Mouse (Mus musculus) neural tube, embryonic 10.5 days (tissue): ENCODE data around the gene Gmfg.

Experiments
- DNase-seq: peaks from one replicate; pipeline ENCODE4 v3.0.0-alpha.2; 2017; ENCODE audit warnings: low spot score; ENCODE audit errors: extremely low spot score

Gmfg gene

DNA sequence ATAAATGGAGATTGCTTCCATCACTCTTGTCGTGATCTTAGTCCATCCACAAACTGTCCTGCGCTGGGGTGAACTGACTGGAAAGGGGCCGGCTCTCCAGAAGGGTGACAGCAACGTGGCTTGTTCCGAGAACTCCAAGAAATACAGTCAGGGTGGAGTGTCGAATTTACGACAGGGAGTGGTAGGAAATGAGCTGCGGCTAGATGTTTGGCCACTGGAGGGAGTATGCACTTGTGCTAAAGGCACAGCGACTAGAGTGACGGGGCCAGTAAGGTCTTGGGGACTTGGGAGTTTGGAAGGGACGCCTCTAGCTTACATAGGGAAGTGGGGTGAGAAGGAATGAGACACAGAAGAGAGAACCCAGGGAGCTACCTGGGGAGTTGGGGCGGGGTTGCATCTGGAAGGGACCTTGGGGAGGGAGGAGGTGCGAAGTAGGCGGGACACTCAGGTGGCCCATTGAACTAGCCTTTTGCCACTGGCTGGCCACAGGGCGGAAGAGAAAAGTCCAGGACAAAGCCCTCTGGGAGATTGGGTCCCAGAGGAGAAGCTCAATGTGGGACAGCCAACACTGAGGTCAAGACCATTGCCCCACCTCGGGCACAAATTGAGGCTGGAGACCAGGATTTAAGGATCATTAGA is at the start of gene Gmfg:
TSS of gene Gmfg (plus strand) at position 516 of the 639 bp plus-strand sequence.
- DNase-seq, result peak; percentile 74

DNA sequence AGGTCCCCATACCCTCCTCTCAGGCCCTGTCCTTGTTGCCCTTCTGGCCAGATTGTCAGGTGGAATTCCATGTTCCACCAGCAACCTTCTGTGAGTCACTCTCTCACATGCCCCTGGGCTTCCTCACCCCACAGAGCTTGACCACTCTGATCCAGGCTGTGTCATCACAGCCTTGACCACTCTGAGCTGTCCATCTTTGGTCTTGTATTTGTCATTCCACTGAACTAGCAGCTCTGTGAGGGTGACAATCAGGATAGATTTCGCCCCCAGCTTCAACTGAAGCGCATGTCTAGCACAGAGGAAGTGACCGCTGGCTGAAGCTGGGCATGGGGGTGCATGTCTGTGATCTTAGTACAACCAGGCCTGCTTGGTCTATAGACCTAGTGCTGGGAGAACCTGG is 46.9 kb upstream of the Gmfg start:
- DNase-seq, result no peak

DNA sequence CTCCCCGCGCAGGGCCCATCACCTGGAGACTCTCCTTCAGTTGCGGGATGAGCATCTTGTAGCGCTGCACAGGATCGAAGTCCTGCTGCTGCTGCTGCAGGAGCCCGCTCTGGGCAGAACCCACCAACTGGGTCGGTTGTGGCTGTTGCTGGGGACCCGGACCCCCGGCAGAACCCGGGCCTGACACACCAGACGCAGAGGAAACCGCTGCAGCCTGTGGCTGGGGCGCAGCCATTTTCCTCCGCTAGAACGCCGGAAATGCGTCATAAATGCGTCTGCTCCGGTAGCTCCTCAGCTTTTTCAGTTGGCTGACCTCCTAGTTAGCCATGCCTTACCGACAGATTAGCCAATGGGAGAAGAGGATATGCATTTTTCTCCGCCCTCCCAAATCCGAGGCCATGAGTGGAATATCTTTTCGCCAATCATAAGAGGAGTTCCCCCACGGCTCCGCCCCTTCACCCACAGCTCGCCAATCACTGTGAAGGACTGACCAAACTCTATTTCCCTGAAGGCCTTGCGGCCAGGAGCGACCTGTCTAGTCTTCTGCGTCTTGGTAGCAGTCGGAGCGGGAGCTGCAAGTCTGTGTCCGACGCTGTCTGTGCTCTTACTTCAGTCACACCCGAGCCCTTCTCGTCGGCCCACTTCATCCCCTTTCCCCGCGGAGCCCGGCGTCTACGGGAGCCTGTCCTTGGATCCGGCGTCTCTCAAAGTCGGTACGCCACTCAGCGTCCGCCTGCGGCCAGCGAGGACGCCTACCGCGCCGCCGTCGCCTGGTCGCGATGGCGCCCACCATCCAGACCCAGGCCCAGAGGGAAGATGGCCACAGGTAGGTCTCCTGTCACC is 44.6 kb upstream of the Gmfg start, which contains the start of the genes Med29 and Paf1:
TSS of gene Med29 (minus strand) at position 280 of the 843 bp plus-strand sequence.
TSS of gene Paf1 (plus strand) at position 523 of the 843 bp plus-strand sequence.
- peak; percentile 90 for DNase-seq

DNA sequence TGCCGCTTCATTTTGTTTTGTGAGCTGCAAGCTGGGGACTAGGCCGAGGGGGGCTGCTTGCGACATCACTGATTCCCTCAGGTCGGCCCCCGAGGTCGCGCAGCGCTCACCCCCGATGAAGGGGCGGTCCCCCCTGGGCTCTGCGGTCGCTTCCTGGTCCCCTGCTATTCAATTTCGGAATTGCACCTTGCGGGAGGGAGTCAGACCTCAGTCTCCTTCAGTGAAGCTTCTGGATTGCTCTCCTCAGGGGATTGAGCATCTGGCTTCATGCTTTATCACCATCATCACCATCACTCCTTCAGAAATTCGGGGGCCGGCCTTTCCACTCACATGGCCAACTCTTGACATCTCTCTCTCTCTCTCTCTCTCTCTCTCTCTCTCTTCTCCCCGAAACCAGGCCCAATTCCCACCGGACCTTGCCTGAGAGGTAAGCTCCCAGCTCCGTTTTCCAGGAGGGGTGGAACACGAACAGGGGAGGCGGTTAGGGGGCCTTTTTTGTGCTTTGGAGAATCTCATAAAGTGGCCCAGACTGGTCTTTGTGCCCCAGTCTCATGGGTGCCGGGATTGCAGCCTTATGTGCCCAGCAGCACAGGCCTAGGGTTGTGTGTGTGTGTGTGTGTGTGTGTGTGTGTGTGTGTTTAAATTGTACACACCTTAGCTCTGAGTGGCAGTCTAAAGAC is 43.8 kb upstream of the Gmfg start:
- no peak for DNase-seq

DNA sequence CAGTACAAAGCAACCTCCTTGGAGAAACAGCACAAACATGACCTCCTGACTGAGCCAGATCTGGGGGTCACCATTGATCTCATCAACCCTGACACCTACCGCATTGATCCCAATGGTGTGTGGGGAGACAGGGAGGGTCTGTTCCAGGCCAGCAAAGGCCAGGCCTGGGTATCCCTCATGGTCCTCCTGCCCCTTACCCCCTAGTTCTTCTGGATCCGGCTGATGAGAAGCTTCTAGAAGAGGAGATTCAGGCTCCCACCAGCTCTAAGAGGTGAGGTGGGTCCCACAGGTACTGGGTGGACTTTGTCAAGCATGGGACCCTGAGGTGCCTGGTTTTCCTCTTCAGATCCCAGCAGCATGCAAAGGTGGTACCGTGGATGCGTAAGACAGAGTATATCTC is 41.8 kb upstream of the Gmfg start:
- no peak for DNase-seq

DNA sequence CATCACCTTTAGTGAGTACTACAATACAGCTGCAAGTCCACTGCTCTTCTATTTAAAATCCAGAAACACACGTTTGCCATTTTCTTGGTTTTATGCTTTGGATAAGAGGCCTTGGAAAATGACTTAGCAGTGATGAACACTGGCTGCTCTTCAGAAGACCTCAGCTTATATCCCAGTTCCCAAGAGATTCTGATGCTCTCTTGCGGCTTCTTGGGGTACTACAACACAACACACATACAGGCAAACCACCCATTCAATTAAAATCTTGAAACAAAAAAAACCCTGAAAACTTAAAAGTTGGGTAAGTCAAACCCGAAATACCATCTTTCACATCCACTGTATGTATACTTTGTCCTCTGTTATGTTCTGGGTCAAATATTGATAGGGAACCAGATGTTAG is 39.2 kb upstream of the Gmfg start:
- no peak for DNase-seq

DNA sequence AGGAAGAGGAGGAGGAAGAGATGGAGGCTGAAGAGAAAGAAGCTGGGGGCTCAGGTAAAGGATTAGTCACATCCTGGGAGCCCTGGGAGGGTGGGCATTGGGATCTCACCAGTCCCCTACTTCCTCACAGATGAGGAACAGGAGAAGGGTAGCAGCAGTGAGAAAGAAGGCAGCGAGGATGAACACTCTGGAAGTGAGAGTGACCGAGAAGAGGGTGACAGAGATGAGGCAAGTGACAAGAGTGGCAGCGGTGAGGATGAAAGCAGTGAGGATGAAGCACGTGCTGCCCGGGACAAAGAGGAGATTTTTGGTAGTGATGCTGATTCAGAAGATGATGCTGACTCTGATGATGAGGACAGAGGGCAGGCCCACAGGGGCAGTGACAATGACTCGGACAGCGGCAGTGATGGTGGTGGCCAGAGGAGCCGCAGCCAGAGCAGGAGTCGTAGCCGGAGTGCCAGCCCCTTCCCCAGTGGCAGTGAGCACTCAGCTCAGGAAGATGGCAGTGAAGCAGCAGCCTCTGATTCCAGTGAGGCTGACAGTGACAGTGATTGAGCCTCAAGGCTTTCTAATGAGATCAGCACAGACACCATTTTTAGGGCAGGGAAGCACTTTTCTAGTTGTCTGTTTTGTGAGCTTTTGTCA is 38.4 kb upstream of the Gmfg start:
- no peak for DNase-seq

DNA sequence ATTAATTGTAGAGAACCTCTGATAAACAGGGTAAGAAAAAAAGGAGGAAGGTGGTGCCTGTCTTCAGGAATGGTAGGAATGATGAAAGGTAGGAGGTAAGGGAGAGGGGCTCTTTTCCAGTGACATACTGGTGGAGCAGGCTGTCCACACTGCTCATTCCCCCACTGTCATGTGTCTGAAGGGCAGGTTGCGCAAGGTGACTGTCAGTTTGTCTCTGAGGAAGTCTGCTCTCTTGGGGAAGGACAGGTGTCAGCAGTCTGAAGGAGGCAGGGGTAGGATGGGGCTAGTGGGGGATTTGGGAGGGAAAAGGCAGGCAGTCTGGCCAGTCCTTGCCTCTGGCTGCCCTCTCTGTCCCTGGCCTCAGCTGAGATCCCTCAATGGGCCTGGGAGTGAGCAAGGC is 36.2 kb upstream of the Gmfg start:
- DNase-seq, result no peak

DNA sequence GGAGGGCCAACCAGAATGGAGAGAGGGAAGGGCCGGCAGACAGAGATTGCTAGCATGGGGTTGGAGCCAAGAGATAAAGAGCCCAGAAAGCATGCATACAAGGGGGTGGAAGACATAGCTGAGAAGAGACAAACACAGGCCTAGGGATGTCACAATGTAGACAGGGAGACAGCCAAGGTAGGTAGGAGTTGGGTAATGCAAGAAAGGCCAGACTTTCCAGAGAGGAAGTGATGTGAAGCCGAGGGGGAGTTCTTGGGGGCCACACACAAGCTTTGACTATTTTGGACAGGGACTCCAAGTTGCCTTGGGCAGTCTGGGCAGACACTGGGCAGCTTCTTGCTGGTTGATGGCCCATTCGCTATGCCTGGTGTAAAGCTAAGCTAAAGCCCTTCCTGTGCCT is 35.3 kb upstream of the Gmfg start:
- DNase-seq, result no peak

DNA sequence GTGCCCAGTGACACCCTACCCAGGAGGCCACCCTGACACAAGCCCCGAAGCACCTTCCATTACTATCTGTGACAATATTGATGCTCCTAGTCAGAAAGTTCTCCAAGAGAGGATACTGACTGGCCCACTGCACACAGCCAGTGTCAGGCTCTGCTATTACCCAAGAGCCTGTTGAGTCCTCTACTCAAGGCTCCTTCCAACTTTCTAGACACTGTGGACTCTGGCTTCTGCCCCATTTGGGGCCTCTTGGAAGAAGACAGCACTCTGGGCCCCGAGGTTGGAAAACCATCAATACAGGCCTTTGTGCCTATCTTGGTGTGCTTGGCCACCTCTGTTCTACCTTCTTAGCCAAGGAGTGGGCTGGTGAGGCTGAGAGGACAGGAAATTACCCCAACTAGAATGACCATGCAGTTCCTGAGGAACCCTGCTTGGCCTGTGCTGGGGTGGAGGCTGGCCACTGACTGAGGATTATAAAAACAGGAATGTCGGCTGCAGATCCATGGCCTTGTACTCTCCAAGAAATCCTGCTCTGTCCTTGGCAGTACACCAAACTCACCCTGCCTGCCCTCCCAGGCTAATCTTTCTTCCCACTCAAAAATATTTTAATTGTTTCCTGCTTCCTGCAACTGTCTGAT is 26.3 kb upstream of the Gmfg start:
- DNase-seq, result no peak

DNA sequence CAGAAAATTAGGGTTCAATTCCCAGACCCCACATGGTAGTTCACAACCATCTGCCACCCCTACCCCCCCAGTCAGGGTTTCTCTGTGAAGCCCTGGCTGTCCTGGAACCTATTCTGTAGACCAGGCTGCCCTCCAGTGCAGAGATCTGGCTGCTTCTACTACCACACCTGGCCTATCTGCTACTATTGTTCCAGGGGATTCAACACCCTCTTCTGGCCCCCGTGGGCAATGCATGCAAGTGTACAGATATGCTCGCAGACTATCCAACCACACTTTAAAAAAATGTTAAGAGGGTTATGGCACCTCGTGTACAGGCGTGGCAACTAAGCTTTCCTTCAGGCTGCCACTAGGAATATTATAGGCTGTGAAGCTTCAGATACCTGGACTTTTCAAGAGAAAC is 24.4 kb upstream of the Gmfg start:
- DNase-seq, result no peak

DNA sequence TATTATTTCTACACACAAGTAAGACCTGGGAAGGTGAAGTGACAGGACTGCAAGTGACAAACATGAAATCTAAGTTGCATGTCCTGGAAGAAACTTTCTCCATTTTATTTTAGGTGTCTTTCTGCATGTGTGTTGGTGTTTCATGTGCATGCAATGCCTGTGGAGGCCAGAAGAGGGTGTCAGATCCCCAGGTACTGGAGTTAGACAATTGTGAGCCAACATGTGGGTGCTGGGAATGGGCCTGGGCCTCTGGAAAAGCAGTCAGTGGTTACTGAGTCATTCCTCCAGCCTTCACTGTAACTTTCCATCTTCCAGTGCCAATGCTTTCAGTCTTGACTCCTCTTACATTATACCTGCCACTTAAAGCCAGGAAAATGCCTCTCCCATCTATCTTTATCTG is 19.9 kb upstream of the Gmfg start:
- no peak for DNase-seq

DNA sequence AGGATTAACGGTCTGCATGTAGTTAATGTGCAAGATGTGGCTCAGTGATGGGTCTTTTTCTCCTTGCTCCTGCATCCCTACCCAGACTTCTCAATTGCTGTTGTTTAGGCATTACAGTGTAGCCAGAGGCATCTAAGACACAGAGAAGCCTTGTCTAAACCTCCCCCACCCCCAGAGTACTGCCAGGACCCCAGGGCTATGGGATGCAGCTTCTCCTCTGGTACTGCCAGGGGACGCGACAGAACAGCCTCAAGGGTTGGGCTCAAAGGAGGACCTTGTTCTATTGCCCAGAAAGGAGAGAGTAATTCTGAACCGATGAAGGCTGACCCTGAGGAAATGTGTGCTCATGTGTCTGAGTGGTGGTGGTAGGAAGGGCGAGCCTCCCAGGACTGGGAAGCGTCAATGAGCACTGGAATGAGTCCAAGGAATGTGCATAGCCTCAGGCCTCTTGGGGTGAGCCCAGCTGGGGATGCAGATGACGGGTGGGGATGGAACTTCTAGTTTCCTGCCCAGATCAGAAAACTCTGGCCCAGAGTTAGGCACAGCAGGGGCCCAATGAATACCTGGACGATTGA is 19.1 kb upstream of the Gmfg start:
- no peak for DNase-seq

DNA sequence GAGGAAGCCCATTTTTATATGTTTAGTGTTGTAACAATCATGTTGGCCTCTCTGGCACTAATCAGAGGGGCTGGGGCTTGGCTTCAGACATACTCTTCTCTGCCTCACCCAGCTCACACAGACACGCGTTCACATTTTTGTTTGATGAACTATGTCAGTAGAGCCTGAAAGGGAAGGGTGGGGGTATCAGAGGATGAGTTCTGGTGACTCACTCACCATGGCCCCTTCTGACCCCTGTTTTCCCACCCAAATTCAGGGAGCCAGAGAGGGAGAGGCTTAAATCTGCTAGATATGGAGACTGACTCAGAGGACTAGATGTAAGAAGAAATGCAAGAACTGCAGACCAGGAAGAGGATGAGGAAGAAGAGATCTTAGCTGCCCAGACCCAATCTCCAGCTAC is 17.8 kb upstream of the Gmfg start:
- no peak for DNase-seq

DNA sequence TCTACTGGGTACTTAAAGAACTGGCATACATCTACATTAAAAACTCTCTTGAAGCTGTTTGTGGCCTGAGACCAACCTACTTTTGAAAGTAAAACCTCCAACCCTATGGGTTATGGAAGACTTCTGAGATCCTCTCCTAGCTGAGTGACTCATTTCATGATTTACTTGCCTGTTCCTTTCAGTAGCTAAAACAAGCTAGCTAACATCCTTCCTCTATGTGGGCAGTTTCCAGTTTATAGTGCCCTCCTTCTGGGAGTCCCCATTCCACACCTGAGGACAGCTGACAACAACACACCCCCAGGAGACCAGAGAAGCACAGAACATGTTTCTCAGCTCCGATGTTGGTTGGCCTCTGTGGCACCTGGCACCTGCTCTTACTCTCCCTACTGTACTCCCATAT is 14.2 kb upstream of the Gmfg start:
- no peak for DNase-seq

DNA sequence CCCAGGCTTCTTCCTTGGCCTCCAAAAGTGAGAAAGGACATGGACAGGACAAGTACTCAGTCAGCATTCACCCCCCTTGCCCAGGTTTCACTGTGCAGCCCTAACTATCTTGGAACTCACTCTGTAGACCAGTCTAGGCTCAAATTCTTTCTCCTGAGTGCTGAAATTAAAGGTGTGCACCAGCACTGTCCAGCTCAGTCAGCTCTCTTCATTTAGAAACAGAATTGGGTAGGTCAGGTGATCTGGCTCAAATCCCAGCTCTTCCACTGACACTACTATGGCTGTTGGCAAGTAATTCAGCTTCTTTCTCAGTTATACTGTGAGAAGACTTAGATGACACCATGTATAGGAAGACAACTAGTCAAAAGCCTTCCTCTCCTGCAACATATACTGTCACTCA is 9.5 kb upstream of the Gmfg start:
- DNase-seq, result no peak

DNA sequence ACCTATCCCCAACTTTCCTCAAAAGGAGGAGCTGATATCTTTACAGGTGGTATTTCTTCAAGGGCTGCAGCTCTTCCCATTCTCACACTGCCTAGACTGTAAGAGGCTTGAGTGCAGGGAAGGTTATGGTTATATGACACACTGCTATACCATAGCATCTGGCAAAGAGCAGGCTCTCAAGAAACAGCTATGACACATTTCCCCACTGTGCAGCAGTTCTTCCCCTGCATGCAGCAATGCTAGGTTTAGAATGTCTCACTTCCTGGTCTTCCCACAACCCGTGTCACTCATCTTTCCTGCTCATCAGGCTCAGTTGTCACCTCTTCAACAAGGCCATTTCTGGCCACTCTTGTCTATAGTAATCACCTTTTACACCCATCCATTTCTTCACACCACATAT is 6.7 kb upstream of the Gmfg start:
- no peak for DNase-seq

DNA sequence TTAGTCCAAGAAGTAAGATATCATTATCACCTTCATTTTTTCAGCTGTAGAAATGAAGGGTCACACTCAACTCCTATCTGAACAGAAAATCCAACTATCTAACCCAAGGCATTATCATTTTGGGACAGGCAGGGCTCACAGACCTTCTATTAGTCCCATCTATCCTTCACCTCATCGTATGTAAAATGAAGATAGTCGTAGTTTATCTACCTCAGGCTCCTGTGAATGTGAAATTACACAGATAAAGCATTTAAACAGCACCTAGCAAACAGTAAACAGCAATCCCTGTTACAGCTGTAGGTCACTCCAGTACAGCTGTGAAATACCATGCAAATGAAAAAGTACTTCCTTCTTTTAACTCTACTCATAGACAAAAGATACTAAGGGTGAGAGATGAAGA is 5.0 kb upstream of the Gmfg start:
- no peak for DNase-seq

DNA sequence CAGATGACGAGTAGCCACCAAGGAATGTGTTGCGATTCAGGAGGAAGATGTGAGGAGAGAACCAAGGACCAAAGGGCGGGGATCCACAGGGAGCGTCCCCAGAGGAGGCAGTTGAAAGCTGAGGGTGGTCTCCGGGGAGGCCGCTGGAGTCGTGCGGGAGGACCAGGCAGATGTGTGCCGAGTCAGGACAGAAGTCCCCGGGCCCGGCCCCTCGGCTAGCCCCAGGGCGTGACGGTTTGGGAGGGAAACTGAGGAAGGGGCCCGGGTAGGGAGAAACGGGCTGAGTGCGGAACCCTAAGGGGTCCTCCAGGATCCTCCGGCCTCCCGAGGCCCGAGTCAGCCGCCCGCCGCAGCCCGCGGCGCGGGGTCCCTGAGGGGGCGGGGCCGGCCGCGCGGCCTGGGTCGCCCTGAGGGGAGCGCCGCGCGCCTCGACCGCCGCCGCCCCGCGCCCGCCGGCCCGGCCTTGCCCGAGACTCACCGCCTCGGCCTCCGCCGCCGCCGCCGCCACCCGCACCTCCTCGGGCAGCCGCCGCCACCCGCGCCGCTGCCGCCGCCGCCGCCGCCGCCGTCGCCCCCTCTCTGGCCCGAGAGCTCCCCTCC is 1.5 kb upstream of the Gmfg start:
- DNase-seq, result peak; percentile 48

DNA sequence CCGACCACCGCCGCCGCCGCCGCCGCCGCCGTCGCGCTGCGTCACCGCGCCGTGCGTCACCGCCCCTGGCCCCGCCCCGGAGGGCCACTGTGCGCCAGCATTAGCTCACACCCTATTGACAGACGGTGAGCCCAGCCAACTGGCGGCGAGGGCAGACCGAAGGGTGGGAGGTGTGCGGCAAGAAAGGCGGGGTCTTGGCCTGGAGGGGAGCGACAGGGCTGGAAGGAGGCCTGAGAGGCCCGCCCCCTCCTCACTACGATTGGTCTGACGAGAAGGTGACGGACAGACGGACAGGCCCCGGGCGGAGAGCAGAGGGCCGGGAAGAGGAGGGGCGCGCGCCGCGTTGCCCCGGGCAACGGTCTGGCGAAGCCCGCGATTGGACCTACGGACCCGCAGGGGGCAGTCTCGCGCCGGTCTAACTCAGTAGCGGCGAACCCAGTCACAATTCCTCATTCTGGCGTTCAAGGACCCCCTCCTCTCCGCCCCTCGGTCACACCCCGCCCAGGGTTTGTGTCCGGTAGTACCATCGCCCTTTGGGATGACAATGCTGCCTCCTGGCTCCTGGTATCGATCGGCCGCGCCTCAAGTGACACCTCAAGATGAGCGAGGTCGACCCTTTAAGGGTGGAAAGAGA is 859 bp upstream of the Gmfg start:
- DNase-seq, result peak; percentile 99
